Mouse (Mus musculus): ENCODE results near the gene Fgfr2.

Fgfr2 gene

DNA sequence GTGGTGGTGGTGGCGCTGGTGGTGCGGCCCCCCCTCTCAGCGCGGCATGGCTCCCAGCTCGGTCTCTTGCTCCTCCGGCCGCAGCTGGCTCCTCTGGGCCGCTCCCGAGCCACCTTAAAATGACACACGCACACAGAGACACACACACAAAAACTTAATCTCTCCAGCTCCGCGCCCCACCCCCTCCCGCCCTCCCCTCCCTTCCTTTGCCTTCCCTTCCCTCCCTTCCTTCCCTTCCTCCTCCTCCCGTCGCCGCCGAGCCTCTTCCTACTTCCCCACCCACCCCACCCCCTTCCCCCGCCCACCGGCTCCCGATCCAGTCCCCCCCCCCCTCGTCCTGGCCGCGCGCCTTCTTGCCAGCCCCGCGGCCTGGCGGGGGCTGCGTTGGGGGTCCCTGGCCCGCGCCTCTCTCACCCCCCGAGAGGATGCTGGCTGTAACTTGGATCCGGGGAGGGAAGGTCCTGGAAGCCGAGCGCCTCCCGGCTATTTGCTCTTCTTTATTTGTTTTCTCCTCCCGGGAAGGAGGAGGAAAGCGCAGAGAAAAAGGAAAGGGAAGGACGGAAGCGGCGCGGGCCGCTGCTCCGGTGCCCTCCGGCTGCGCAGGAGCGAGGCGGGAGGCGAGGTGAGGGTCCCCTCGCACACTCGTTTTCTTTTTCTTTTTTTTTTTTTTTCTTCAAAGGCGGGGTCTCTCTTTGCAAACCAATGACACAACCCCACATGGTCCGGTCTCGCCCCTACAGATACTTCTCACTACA, at the start of gene Fgfr2:
Gene Fgfr2, minus strand, starts transcription at position 107 of the 755 bp plus-strand sequence.
- DNase-seq (ENCODE audit: low spot score), result peak; percentile 53

- DNase-seq (ENCODE audit: low spot score), result peak; percentile 41
Observed at GRCm38 (mm10) chr7:133171403-133172032, 48.4 kb upstream of the Fgfr2 start.

DNA sequence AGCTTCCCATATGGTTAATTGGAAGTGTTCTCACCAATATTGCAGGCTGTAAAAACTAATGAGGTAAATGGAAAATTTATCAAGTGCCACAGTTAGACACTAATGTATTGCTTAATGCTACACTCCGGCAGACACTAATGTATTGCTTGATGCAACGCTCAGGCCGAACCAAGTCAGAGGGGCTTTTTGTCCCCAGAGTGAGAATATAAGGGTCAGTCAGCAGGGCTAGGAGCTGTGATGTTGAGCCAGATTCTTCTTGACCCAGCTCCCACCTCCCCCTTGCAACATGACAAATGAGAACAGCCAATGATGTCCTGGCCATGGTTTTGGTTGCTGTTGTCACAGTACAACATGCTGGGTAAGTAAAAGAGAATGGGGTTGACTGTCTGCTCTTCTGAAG, 45.8 kb upstream of the Fgfr2 start:
- no peak for DNase-seq (ENCODE audit: low spot score)

- DNase-seq (ENCODE audit: low spot score), result no peak
Observed at GRCm38 (mm10) chr7:133167903-133168302, 44.8 kb upstream of the Fgfr2 start.

DNA sequence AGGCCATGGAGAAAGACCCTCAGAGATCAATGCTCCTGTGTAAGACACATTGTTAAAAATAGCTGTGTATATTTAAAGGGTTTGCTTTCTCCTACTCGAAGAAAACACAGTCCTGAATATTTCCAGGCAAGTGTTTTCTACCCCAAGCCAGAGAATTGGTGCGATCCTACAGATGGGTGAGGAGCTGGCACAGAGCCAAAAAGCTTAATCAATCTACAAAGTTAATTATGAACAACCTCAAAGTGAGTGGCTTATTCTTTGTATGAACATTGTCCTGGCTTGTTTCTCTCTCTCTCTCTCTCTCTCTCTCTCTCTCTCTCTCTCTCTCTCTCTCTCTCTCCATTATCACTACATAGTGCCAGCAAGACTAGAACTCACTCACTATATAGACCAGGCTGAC, 41.6 kb upstream of the Fgfr2 start:
- DNase-seq (ENCODE audit: low spot score), result no peak

GRCm38 (mm10) chr7:133163011-133163410, 39.9 kb upstream of the Fgfr2 start:
- DNase-seq (ENCODE audit: low spot score), result no peak

GRCm38 (mm10) chr7:133162131-133162530, 39.0 kb upstream of the Fgfr2 start:
- DNase-seq (ENCODE audit: low spot score), result no peak

DNA sequence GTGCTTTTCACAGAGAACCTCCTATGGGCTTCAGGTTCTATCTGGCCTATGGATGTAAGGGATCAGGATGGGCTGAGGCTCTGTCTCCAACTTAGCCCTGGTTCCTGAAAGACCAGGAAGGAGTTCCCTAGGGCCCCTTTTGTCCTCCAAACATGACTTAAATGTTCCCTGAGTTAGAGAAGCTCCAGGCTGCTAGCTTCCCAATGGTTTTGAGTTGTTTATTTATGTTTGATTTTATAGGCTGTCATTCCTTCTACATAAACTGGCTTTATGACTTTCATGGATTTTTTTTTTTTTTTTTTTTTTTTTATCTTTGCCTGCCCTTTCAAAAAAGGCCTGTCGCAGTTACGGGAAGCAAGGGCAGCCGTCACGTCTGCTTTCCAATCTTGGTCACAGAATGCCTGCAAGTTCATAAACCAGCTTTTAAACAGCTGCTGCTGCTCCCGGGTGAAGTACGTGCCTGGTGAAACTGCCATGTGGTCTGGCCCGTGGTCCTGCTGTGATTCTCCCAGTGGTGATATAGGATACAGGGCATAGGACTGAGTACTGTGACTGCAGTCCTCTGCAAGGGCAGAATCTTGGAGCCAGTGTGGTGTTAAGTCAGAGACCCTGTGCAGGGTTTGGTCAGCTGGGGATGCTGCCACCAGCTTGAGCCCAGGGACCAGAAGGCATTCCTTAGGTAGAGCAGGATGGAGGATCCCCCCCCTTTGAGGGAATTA, 38.4 kb upstream of the Fgfr2 start:
- no peak for DNase-seq (ENCODE audit: low spot score)

DNA sequence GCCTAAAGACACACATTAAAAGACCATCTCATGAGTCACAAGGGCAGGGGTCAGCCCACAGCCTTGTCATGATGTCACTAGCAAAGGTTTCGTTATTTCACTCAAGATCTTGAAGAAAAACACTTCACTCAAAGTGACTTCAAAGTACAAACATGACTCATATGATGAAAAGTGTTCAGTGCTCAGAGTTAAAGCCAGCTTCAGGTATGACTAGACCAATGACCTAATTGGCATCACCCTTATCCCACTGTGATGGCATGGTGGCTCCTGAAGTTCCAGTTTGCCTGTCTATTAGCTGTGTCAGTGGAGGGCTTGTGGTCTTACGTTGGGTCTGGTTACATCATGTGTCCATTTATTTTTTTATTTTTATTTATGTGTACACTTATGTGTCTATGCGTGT, 36.4 kb upstream of the Fgfr2 start:
- no peak for DNase-seq (ENCODE audit: low spot score)

- no peak for DNase-seq (ENCODE audit: low spot score)
Observed at GRCm38 (mm10) chr7:133155621-133156020, 32.5 kb upstream of the Fgfr2 start.

- DNase-seq (ENCODE audit: low spot score), result no peak
Observed at GRCm38 (mm10) chr7:133154846-133155245, 31.7 kb upstream of the Fgfr2 start.

DNA sequence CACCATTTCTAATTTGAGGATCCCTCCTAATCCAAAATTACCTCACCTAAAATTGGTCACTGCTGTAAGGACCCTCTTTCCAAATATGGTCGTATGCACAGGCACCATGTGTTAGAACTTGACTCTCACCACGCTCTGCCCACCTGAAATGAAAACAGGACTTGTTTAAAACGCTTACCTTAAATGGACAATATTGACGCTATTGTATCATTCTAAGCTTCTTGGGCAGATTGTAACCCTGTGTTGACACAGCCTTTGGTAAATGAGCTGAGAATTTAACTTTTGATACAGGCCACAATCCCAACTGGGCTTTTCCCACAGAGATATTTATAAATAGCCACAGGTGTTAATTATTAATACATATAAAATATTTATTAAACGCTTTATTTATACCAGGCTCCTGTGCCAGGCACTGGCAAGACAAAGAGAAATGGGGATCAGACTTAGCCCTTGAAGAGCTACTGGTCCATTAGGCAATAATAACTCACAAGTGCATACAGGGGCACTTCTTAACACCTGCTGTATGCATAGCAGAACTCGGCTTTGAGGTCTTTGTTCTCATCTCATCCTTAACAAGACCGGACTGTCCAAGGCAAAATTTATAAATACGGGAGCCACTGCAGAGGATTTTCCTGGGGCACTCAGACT, 16.7 kb upstream of the Fgfr2 start:
- DNase-seq (ENCODE audit: low spot score), result no peak

DNA sequence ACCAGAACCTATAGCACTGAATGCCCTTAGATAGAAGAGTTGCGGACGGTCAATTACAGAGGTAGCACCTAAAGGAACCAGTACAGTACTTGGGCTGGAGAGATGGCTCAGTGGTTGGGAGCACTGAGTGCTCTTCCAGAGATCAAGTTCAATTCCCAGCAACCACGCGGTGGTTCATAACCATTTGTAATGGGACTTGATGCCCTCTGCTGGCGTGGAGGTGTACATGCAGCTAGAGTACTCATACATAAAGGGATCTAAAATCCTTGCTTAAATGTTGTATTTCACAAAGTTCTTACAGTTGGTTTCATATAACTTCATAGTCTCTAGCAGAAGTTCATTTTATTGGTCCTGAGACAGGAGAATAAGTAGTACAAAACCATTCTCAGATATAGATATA, 10.4 kb upstream of the Fgfr2 start:
- no peak for DNase-seq (ENCODE audit: low spot score)

DNA sequence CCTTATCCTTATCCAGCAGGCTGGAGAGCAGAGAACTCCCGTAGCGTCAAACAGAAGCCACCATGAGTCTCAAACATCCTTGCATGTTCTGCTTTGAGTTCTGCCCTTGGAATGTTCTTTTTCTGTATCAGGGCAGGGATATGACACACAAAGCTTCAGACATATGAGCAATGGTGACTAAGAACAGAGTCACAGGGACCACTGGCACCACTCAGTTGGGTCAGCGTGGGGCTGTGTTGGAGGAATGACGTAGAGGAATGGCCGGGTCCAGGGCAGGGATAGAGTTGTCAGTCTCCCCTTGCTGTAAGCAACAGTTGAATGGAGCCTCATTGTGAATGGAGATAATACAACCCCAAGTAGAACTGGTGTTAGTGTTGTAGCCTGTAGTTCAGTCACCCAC, 9.6 kb upstream of the Fgfr2 start:
- DNase-seq (ENCODE audit: low spot score), result no peak

GRCm38 (mm10) chr7:133124701-133125485, 1.7 kb upstream of the Fgfr2 start:
- DNase-seq (ENCODE audit: low spot score), result no peak

GRCm38 (mm10) chr7:133123999-133124700, 1.0 kb upstream of the Fgfr2 start, which contains the start of gene Ctbp2:
Gene Ctbp2 (minus strand): TSS chr7:133124354.
- DNase-seq (ENCODE audit: low spot score), result peak; percentile 91

GRCm38 (mm10) chr7:133122379-133123243, 539 bp downstream of the Fgfr2 start:
- DNase-seq (ENCODE audit: low spot score), result peak; percentile 51

DNA sequence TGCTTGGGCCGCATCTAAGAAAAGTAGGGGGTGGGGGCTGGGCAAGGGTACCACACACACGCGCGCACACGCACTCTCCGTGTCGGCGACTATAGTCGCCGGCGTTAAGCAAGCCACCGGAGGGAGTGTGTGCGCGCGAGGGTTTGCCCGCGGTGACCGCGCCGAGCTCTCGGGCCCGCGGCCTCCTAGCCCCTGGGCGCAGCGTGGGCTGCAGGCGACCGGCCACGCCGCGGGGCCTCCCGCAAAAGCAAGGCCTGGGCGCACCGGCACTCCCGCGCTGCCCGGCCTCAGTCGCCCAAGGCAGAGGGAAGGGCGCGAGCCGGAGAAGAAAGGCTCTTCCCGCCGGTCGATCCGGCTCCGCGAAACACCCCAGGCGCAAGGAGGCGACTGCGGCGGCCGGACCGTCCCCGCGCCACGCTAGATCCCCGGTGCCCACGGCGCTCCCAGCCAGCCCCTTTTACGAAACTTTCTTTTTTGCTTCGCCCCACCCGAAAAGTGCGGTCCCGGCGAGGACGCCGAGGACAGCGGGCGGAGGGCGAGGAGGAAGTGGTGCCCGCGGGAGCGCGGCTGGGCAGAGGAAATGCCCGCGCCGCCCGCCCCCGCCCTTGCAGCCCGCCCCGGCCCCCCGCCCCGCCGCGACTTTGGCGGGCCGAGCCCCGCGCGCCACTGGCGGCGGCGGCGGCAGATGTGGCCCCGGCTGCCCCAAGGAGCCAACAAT, 1.3 kb downstream of the Fgfr2 start:
- DNase-seq (ENCODE audit: low spot score), result no peak

DNA sequence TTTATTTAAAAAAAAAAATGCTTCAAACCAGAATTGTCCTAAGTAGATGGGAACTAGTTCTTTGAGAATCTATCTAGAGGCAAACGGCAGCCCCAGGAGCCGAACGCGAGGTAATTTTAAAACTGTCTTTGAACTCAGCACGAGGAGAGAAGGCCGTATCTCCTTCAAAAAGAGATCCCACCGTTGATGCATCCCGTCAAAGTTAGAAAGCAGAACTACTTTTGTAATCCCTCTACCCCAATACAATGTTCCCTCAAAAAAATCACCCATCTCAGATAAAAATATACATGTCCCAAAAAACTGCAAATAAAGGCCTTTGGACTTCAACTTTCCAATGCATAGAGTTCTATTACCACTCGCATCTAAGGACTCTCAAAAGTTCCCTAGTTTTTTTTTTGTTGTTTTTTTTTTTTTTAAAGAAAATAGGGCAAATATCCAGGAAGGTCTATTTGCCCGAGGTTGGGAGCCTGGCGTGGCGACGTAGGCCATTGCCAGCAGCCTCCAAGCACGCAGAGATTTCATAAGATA, 2.0 kb downstream of the Fgfr2 start:
- DNase-seq (ENCODE audit: low spot score), result no peak
